Mouse (Mus musculus) midbrain, embryonic 10.5 days (tissue): ENCODE data around the gene Spag5. TPM values are rescaled to one million over a fixed set of nuclear protein-coding genes. Genes with fewer than 3 reads are reported as not detected.

Experiments
- DNase-seq: peaks from one replicate; pipeline ENCODE4 v3.0.0-alpha.2; 2017; ENCODE audit warnings: low spot score
- H3K27ac ChIP-seq: fragments of 300-500 bp; sonication (generic); replicated peaks from 2 replicates; pipeline ENCODE4 v1.5.1; 2016; ENCODE audit warnings: mild to moderate bottlenecking
- H3K27me3 ChIP-seq: fragments of 300-500 bp; sonication (generic); 2 replicates; pipeline ENCODE4 v1.6.1; 2016; ENCODE audit warnings: low read depth, mild to moderate bottlenecking; ENCODE audit not compliant: poor library complexity, severe bottlenecking
- H3K36me3 ChIP-seq: fragments of 300-500 bp; sonication (generic); 2 replicates; pipeline ENCODE4 v1.6.1; 2016; ENCODE audit warnings: mild to moderate bottlenecking, moderate library complexity
- H3K4me1 ChIP-seq: fragments of 300-500 bp; sonication (generic); 2 replicates; pipeline ENCODE4 v1.6.1; 2016
- H3K4me3 ChIP-seq: fragments of 300-500 bp; sonication (generic); 2 replicates; pipeline ENCODE4 v1.5.1; 2016; ENCODE audit warnings: mild to moderate bottlenecking, moderate library complexity
- H3K9me3 ChIP-seq: fragments of 300-500 bp; sonication (generic); replicated peaks from 2 replicates; pipeline ENCODE4 v1.6.1; 2016; ENCODE audit warnings: mild to moderate bottlenecking
- WGBS: fragments of 180-500 bp; shearing (Covaris S2); methylation state at CpG from one replicate; pipeline ENCODE4 v1.1.7; 2016; 5-methylcytosine and 5-hydroxymethylcytosine counted together
- polyA plus RNA-seq: library from polyadenylated mRNA; unstranded; fragments of >200 nt; fragmentation: Nextera tagmentation; extraction: Ambion mirVana; gene quantifications from 2 replicates; pipeline ENCODE4 v1.2.1, GENCODE M21; 2016

The Spag5 gene
- polyA plus RNA-seq, 1 experiment from 2014 or later = 63.4 TPM

DNA sequence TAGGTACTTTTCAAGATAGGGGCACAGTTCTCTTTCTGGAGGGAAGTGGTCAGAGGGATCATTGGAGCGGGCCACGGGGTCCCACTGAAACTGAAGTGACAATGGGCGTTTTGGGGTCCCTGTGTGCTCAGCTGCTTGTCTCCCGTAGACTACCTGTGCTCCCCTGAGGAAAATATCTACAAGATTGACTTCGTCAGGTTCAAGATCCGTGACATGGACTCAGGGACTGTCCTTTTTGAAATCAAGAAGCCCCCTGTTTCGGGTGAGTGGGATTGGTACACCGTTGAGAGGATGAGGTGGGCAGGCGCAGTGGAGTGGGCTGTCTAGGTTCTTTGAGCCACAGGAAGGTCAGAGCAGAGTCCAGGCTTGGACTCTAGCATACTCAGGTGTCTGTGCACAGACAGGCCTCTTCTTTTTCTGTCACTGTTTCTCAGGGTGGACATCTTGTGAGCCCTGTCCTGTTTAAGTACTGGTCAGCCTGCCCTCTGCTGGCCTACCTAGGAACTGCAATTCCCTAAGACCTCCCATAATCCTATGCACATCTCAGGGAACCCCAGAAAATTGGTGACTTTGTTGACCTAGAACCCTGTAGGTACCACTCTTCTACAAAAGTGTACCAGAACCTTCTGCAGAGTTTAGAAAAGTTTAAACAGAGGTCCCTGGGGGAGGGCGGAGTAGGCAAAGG lies 45.9 kb downstream of the Spag5 start:
- H3K4me1 ChIP-seq = peaks cover 57% of the 10 kb centered on the region
- H3K27me3 ChIP-seq = no peaks in the 10 kb centered on the region
- 92% methylated on average over 10 of the region's 10 CpGs for WGBS
- H3K9me3 ChIP-seq = no peaks in the 10 kb centered on the region
- no peak overlapping the region for H3K4me3 ChIP-seq
- peak; percentile 68 for DNase-seq
- 0 out of 2 replicates have a peak overlapping the region, but pooled peaks have one; percentile 46 for H3K27ac ChIP-seq
- H3K36me3 ChIP-seq = peaks cover 24% of the 10 kb centered on the region

DNA sequence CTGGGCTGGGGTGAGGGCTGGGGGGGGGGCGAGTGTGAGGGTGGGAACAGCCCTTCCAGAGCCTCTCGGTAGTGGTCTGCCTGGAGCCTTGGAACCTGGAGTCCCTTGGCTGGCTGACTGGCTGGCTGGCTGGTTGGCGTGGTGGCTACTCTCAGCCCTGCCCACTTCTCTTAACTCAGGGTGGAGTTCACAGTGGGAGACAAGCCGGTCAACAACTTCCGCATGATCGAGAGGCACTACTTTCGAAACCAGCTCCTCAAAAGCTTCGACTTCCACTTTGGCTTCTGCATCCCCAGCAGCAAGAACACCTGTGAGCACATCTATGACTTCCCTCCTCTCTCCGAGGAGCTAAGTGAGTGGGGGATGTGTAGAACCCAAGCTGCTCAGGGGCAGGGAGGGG lies 46.6 kb downstream of the Spag5 start:
- H3K4me1 ChIP-seq = peaks cover 55% of the 10 kb centered on the region
- WGBS = 78% methylated on average over 9 of the region's 9 CpGs
- H3K27me3 ChIP-seq = no peaks in the 10 kb centered on the region

GRCm38 (mm10) chr11:78348474-78348873 lies 47.1 kb downstream of the Spag5 start:
- no peak overlapping the region for H3K4me3 ChIP-seq
- peaks cover 49% of the 10 kb centered on the region for H3K4me1 ChIP-seq
- WGBS = 52% methylated on average over 7 of the region's 7 CpGs
- no peaks in the 10 kb centered on the region for H3K27me3 ChIP-seq
- no peaks in the 10 kb centered on the region for H3K9me3 ChIP-seq
- H3K27ac ChIP-seq = no peak overlapping the region
- DNase-seq = no peak
- peaks cover 24% of the 10 kb centered on the region for H3K36me3 ChIP-seq

More for the DNA sequence above, 46.6 kb downstream of the Spag5 start:
- Histone ChIP-seq H3K9me3 (no peaks in the 10 kb centered on the region), H3K4me3 (no peak overlapping the region), H3K36me3 (peaks cover 24% of the 10 kb centered on the region), H3K27ac (no peak overlapping the region)
- no peak for DNase-seq

DNA sequence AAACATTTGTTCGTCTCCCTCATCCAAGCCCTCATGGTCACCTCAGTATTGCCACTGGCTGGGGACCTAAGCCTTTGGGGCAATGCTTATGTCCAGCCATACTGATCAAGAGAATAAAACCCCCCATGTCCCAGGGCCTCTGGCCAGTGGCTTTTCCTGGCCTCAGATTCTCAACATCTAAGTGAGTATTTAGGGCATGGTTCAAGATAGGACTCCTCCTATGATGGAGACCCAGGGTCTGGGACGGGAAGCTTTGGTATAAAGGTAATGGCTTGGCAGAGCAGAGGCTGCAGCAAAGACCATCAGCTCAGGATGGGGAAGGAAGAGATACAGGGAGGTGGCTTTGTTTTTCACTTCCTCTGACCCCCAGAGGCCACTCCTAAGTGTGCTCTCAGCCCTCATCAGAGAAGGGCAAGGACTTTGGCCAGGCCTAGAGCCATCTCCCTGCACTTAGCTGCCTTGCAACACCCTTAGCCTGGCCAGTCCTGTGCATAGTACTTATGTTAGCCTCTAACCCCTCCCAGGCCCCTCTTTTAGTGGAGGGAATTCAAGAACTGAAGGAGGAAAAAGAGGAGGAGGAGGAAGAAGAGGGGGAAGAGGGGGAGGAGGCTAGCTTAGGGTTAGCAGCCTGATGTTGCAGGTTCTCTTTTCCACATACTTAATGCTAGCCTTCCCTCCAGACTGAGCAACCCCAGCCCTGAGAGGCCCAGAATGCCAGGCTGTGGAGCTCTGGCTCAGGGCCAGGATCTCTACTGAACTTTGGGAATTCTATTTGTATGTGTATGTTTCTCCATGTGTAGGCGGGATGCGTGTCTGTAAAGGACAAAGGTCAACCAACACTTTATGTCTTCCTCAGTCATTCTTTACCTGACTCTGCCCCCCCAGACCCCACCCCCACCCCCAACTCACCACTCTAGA lies 48.4 kb downstream of the Spag5 start:
- no peak for DNase-seq
- peaks cover 37% of the 10 kb centered on the region for H3K4me1 ChIP-seq
- H3K9me3 ChIP-seq = no peaks in the 10 kb centered on the region
- no peak overlapping the region for H3K27ac ChIP-seq
- no peaks in the 10 kb centered on the region for H3K27me3 ChIP-seq
- WGBS = 88% methylated on average over 4 of the region's 4 CpGs
- H3K4me3 ChIP-seq = no peak overlapping the region
- H3K36me3 ChIP-seq = peaks cover 24% of the 10 kb centered on the region

DNA sequence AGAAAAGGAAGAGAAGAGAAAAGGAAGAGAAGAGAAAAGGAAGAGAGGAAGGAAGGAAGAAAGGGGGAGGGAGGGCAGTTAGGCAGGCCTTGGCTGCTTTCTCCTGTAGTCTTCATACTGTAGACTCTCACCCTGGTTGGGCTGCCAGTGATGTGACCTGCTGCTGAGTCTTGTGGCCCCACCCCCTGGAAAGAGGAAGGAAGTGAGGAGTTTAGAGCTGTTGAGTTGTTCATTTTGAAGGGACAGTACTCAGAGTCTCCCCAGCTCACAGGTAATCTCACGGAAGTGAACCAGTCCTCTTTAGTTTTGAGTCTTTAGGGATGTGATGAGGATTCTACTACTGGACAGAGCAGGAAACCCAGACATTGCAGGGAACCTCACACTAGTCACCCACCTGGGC lies 51.8 kb downstream of the Spag5 start:
- peaks cover 8% of the 10 kb centered on the region for H3K4me1 ChIP-seq
- no peak for DNase-seq
- peaks cover 18% of the 10 kb centered on the region for H3K36me3 ChIP-seq
- H3K27me3 ChIP-seq = no peaks in the 10 kb centered on the region
- 85% methylated on average over 1 of the region's 1 CpGs for WGBS
- no peak overlapping the region for H3K27ac ChIP-seq
- H3K9me3 ChIP-seq = no peaks in the 10 kb centered on the region
- no peak overlapping the region for H3K4me3 ChIP-seq

DNA sequence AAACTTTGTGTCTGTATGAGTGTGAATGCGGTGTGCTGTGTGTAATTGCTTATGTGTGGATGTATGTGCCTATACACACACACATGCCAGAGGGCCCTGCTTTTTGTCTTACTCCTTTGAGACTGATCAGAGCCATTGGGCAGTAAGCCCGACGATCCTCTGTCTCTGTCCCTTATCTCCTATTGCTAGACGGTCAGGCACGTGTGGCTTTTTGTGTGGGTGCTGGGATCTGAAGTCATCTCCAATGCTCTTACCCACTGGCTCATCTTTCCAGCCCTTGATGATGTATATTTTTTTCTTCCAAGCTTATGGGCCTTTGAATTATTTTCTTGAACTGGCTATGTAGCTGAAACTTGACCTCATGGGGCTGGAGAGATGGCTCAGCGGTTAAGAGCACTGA lies 53.6 kb downstream of the Spag5 start:
- WGBS = 88% methylated on average over 6 of the region's 6 CpGs
- peaks cover 8% of the 10 kb centered on the region for H3K4me1 ChIP-seq
- no peak overlapping the region for H3K27ac ChIP-seq
- H3K36me3 ChIP-seq = 0 out of 2 replicates have a peak, but pooled peaks cover under 1% of the 10 kb centered on the region
- no peak for DNase-seq
- H3K9me3 ChIP-seq = no peaks in the 10 kb centered on the region
- H3K4me3 ChIP-seq = no peak overlapping the region
- peaks cover 16% of the 10 kb centered on the region for H3K27me3 ChIP-seq

- peak; percentile 80 for DNase-seq
- H3K9me3 ChIP-seq = no peaks in the 10 kb centered on the region
- H3K27ac ChIP-seq = peak overlapping the region; percentile 55
- 34% methylated on average over 4 of the region's 4 CpGs for WGBS
- H3K36me3 ChIP-seq = no peaks in the 10 kb centered on the region
- peaks cover 15% of the 10 kb centered on the region for H3K4me1 ChIP-seq
- H3K27me3 ChIP-seq = peaks cover 16% of the 10 kb centered on the region
- H3K4me3 ChIP-seq = no peak overlapping the region
These were observed 54.3 kb downstream of the Spag5 start for GRCm38 (mm10) chr11:78355471-78356238.

GRCm38 (mm10) chr11:78358330-78359007 lies 57.1 kb downstream of the Spag5 start:
- Histone ChIP-seq H3K36me3 (no peaks in the 10 kb centered on the region), H3K27me3 (peaks cover 16% of the 10 kb centered on the region), H3K9me3 (no peaks in the 10 kb centered on the region), H3K4me1 (peaks cover 18% of the 10 kb centered on the region), H3K4me3 (0 out of 2 replicates have a peak overlapping the region, but pooled peaks have one; percentile 2), H3K27ac (no peak overlapping the region)
- 11% methylated on average over 22 of the region's 22 CpGs for WGBS
- peak; percentile 38 for DNase-seq

DNA sequence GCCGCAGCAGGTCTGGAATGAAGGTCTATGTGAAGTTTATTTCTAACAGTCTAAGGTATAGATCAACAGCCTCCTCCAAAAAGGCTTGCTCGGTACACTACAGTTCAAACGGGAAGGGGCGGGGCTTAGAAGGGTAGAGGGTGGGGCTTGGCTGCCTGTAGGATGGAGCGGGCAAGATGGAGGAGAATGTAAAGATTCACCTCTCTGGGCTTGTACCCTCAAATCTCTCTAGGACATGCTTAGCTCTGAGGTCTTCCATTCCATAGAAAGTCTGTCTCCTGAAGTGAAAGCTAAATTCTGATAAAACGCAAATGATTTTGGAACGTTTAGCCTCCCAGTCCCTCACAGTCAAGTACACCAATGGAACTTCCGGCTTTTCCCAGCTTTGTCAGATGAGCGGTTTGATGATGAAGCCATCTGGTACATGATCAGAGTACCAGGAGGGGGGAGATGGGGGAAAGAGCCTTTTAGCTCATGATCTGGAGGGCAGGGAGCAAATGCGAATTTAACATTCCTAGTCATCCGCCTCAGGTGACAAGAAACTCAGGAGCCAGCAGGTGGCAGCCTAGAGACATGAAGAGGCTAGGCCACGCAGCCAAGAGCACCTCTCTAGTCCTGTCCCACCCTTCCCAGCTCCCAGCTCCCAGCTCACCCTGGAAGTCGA lies 58.9 kb downstream of the Spag5 start:
- Histone ChIP-seq H3K27ac (no peak overlapping the region), H3K4me3 (peak overlapping the region; percentile 47), H3K4me1 (peaks cover 25% of the 10 kb centered on the region), H3K27me3 (peaks cover 16% of the 10 kb centered on the region), H3K9me3 (no peaks in the 10 kb centered on the region), H3K36me3 (no peaks in the 10 kb centered on the region)
- WGBS = 13% methylated on average over 13 of the region's 13 CpGs
- peak; percentile 73 for DNase-seq

GRCm38 (mm10) chr11:78360789-78361131 lies 59.4 kb downstream of the Spag5 start:
- Histone ChIP-seq H3K9me3 (no peaks in the 10 kb centered on the region), H3K4me3 (peak overlapping the region; percentile 47), H3K4me1 (peaks cover 25% of the 10 kb centered on the region), H3K27ac (no peak overlapping the region), H3K36me3 (no peaks in the 10 kb centered on the region), H3K27me3 (peaks cover 16% of the 10 kb centered on the region)
- WGBS = 52% methylated on average over 2 of the region's 2 CpGs
- no peak for DNase-seq

DNA sequence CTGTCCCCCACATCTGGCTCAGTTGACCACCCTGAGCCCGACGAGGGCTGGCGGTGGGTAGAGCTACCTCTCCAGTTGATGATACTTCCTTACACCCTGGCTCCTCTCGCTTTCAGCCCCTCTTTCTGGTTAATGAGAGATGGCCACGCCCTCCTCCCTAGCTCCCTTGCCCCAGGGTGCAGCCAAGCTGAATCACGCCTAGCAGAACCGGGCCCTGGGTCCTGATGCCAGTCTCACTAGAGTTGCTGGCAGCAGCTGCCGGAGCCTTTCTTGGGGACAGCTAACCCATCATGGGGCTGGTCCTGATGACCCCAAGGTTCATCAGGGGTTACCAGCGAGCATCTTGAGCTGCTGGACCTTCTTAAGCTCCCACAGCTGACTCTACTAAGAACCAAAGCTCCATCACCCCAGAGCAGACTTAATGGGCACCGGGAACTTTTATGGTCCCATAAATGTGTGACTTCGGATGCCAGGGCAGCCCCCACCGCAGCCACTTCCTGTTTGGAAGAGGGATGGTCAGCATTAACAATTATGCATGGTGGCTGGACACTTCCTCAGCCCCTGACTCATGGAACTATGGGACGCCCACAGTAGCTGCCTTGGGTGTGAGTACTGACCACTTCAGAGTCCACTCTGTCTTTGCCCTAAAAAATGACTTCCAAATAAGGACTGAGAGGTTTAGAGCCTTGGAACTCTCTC lies 62.1 kb downstream of the Spag5 start:
- WGBS = 85% methylated on average over 13 of the region's 13 CpGs
- H3K27me3 ChIP-seq = peaks cover 13% of the 10 kb centered on the region
- H3K9me3 ChIP-seq = no peaks in the 10 kb centered on the region
- no peak overlapping the region for H3K4me3 ChIP-seq
- H3K4me1 ChIP-seq = peaks cover 23% of the 10 kb centered on the region
- DNase-seq = no peak
- no peak overlapping the region for H3K27ac ChIP-seq
- no peaks in the 10 kb centered on the region for H3K36me3 ChIP-seq
